Mouse (Mus musculus) heart, adult 2 months (tissue): Measurements from ENCODE around the gene Arl5c.

ENCODE experiments used
- CTCF ChIP-seq: fragments of 200-600 bp; IDR thresholded peaks from 2 replicates; pipeline ENCODE4 v1.8.1; 2022; ENCODE audit warnings: antibody characterized with exemption, mild to moderate bottlenecking, moderate library complexity
- EP300 ChIP-seq: fragments of 200-500 bp; IDR thresholded peaks from 2 replicates; pipeline ENCODE4 v1.6.1; 2011; ENCODE audit warnings: low read depth, low read length, control low read depth; ENCODE audit not compliant: insufficient read depth
- POLR2A ChIP-seq: fragments of 200-500 bp; IDR thresholded peaks from 2 replicates; pipeline ENCODE4 v1.6.1; 2011; ENCODE audit warnings: mild to moderate bottlenecking, low read depth, low read length, control low read depth; ENCODE audit not compliant: insufficient read depth

DNA sequence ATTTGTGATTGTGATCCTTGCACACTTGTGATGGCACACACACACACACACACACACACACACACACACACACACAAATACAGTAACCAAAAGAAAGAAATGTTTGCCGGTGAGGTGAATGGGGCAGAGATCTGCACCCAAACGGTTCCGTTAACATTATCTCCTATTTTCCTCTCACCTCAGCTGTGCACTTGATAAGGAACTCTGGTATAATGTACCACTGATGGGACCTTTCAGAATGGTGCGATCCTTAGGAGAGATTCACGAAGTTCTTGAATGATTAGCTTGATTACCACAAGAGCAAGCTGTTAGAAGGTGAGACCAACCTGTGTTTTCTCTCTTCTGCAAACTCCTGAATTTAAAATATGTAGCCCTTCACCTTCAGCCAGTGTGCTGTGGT, 27.6 kb downstream of the Arl5c start:
- TF ChIP-seq CTCF (no peak), POLR2A (no peak), EP300 (no peak)
